Mouse (Mus musculus): ENCODE data around the gene Erc1. TPM values are rescaled to one million over a fixed set of nuclear protein-coding genes. Genes with fewer than 3 reads are reported as not detected.
"Not testable (repeated sequence)": the region's sequence is repeated elsewhere in the genome, so short reads cannot be mapped to it uniquely, and the experiment has no call there.

The Erc1 gene
- polyA plus RNA-seq, 1 experiment from 2014 or later: 12.6 TPM

- Histone ChIP-seq H3K27ac (ENCODE audit: low read length) (no peak overlapping the region), H3K4me3 (replicated peaks; ENCODE audit: low read length) (no peak overlapping the region), H3K4me1 (ENCODE audit: control insufficient read depth, insufficient read depth, low read length) (no peaks in the 10 kb centered on the region), H3K4me2 (ENCODE audit: low read depth, low read length) (no peak overlapping the region), H3K9me3 (replicated peaks; ENCODE audit: control insufficient read depth, low read length) (no peaks in the 10 kb centered on the region), H3K9ac (ENCODE audit: low read length) (no peak overlapping the region), H3K36me3 (ENCODE audit: control insufficient read depth, insufficient read depth, low read length) (no peaks in the 10 kb centered on the region), H3K27me3 (ENCODE audit: control insufficient read depth, insufficient read depth, low read length) (no peaks in the 10 kb centered on the region)
- ATAC-seq (ENCODE audit: insufficient read depth, low FRiP score): no peak
- WGBS: 63% methylated on average over 3 of the region's 3 CpGs
Observed at GRCm38 (mm10) chr6:119661081-119661493, 186.9 kb downstream of the Erc1 start.

DNA sequence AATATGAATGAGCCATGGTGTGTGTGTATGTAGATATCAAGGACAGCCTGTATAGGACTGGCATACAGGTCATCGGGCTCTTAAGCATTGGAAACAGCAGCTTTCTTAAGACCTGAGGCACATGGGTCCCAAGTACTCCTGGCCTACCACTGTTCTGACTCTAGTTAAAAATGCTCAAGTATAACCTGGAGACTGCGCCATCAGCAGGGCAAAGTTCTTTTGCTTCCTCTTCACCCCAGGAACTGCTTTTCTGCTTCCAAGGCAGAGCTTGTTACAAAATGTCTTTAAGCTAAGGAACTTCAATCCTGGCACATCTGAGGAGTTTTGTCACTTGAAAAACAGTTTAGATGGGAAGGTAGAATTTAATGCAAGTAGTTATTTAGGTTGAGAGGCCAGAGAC lies 189.5 kb downstream of the Erc1 start:
- no peaks in the 10 kb centered on the region for H3K36me3 ChIP-seq (ENCODE audit: control insufficient read depth, insufficient read depth, low read length)
- WGBS: 98% methylated on average over 2 of the region's 2 CpGs
- no peak overlapping the region for H3K4me2 ChIP-seq (ENCODE audit: low read depth, low read length)
- no peak overlapping the region for H3K4me3 ChIP-seq (replicated peaks; ENCODE audit: low read length)
- H3K9me3 ChIP-seq (replicated peaks; ENCODE audit: control insufficient read depth, low read length): no peaks in the 10 kb centered on the region
- H3K27me3 ChIP-seq (ENCODE audit: control insufficient read depth, insufficient read depth, low read length): no peaks in the 10 kb centered on the region
- no peak overlapping the region for H3K27ac ChIP-seq (ENCODE audit: low read length)
- no peak for ATAC-seq (ENCODE audit: insufficient read depth, low FRiP score)
- no peaks in the 10 kb centered on the region for H3K4me1 ChIP-seq (ENCODE audit: control insufficient read depth, insufficient read depth, low read length)
- H3K9ac ChIP-seq (ENCODE audit: low read length): no peak overlapping the region

DNA sequence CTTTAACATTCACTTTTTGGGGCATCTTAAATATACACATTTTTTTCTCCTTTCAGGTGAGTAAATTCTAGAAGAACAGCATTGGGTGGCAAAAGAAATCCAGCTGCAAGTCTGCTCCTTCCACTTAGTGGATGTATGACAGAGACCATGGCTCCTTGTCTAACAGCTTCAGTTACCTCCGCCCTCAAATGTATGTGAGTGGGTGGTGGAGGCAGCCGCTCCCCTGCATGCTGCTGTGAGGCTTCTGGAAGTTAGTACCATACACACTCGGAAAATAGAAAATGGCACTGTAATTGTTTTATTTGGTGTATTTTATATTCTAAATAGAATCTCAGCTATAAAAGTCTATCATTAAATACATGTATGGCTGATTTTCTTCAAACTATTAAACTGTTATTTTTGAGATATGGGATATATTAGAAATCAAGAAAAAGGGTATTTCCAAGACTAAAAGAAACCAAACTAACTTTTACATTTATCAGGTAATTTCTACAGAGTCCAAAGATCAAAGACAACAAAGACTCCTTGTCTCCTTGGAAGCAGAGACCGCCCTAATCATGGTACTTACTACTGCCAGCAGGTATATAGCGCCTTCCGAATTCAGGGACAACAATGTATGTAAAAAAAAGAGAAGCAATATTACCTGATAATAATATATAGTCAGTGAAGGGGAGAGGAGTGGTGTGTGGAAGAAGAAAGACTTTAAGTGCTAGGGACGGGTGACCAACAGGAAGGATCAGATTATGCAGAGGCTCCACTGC lies 190.4 kb downstream of the Erc1 start:
- H3K36me3 ChIP-seq (ENCODE audit: control insufficient read depth, insufficient read depth, low read length): no peaks in the 10 kb centered on the region
- no peak overlapping the region for H3K4me2 ChIP-seq (ENCODE audit: low read depth, low read length)
- no peak overlapping the region for H3K4me3 ChIP-seq (replicated peaks; ENCODE audit: low read length)
- H3K9ac ChIP-seq (ENCODE audit: low read length): no peak overlapping the region
- ATAC-seq (ENCODE audit: insufficient read depth, low FRiP score): no peak
- no peaks in the 10 kb centered on the region for H3K4me1 ChIP-seq (ENCODE audit: control insufficient read depth, insufficient read depth, low read length)
- H3K9me3 ChIP-seq (replicated peaks; ENCODE audit: control insufficient read depth, low read length): no peaks in the 10 kb centered on the region
- no peak overlapping the region for H3K27ac ChIP-seq (ENCODE audit: low read length)
- 79% methylated on average over 7 of the region's 7 CpGs for WGBS
- no peaks in the 10 kb centered on the region for H3K27me3 ChIP-seq (ENCODE audit: control insufficient read depth, insufficient read depth, low read length)

- not testable (repeated sequence) for H3K4me2 ChIP-seq (ENCODE audit: low read depth, low read length); H3K4me3 ChIP-seq (replicated peaks; ENCODE audit: low read length); H3K4me1 ChIP-seq (ENCODE audit: control insufficient read depth, insufficient read depth, low read length); ATAC-seq (ENCODE audit: insufficient read depth, low FRiP score); H3K27ac ChIP-seq (ENCODE audit: low read length); H3K36me3 ChIP-seq (ENCODE audit: control insufficient read depth, insufficient read depth, low read length); H3K27me3 ChIP-seq (ENCODE audit: control insufficient read depth, insufficient read depth, low read length); H3K9ac ChIP-seq (ENCODE audit: low read length); H3K9me3 ChIP-seq (replicated peaks; ENCODE audit: control insufficient read depth, low read length)
- 86% methylated on average over 2 of the region's 2 CpGs for WGBS
Observed at GRCm38 (mm10) chr6:119654777-119655176, 193.2 kb downstream of the Erc1 start.

- Histone ChIP-seq H3K9ac (ENCODE audit: low read length) (no peak overlapping the region), H3K27ac (ENCODE audit: low read length) (no peak overlapping the region), H3K4me2 (ENCODE audit: low read depth, low read length) (peak overlapping the region; percentile 8), H3K4me1 (ENCODE audit: control insufficient read depth, insufficient read depth, low read length) (peaks cover 4% of the 10 kb centered on the region; the same call in 1 of the 2 replicates), H3K4me3 (replicated peaks; ENCODE audit: low read length) (0 out of 2 replicates have a peak overlapping the region, but pooled peaks have one; percentile 0), H3K9me3 (replicated peaks; ENCODE audit: control insufficient read depth, low read length) (no peaks in the 10 kb centered on the region), H3K27me3 (ENCODE audit: control insufficient read depth, insufficient read depth, low read length) (no peaks in the 10 kb centered on the region), H3K36me3 (ENCODE audit: control insufficient read depth, insufficient read depth, low read length) (no peaks in the 10 kb centered on the region)
- ATAC-seq (ENCODE audit: insufficient read depth, low FRiP score): no peak
- 27% methylated on average over 14 of the region's 14 CpGs for WGBS
Observed at GRCm38 (mm10) chr6:119643880-119644460, 204.0 kb downstream of the Erc1 start.

- peaks cover 4% of the 10 kb centered on the region; the same call in 1 of the 2 replicates for H3K4me1 ChIP-seq (ENCODE audit: control insufficient read depth, insufficient read depth, low read length)
- H3K4me2 ChIP-seq (ENCODE audit: low read depth, low read length): peak overlapping the region; percentile 8; the same call in 1 of the 2 replicates
- no peak overlapping the region for H3K9ac ChIP-seq (ENCODE audit: low read length)
- H3K36me3 ChIP-seq (ENCODE audit: control insufficient read depth, insufficient read depth, low read length): no peaks in the 10 kb centered on the region
- no peaks in the 10 kb centered on the region for H3K9me3 ChIP-seq (replicated peaks; ENCODE audit: control insufficient read depth, low read length)
- H3K27ac ChIP-seq (ENCODE audit: low read length): no peak overlapping the region
- H3K4me3 ChIP-seq (replicated peaks; ENCODE audit: low read length): no peak overlapping the region
- ATAC-seq (ENCODE audit: insufficient read depth, low FRiP score): no peak
- H3K27me3 ChIP-seq (ENCODE audit: control insufficient read depth, insufficient read depth, low read length): no peaks in the 10 kb centered on the region
- WGBS: 48% methylated on average over 7 of the region's 7 CpGs
Observed at GRCm38 (mm10) chr6:119643178-119643728, 204.7 kb downstream of the Erc1 start.

GRCm38 (mm10) chr6:119642718-119643117 lies 205.2 kb downstream of the Erc1 start:
- ATAC-seq (ENCODE audit: insufficient read depth, low FRiP score): peak; percentile 50; the same call in 1 of the 2 replicates
- Histone ChIP-seq H3K27ac (ENCODE audit: low read length) (no peak overlapping the region), H3K27me3 (ENCODE audit: control insufficient read depth, insufficient read depth, low read length) (no peaks in the 10 kb centered on the region), H3K4me2 (ENCODE audit: low read depth, low read length) (no peak overlapping the region), H3K36me3 (ENCODE audit: control insufficient read depth, insufficient read depth, low read length) (no peaks in the 10 kb centered on the region), H3K9me3 (replicated peaks; ENCODE audit: control insufficient read depth, low read length) (no peaks in the 10 kb centered on the region), H3K4me3 (replicated peaks; ENCODE audit: low read length) (no peak overlapping the region), H3K4me1 (ENCODE audit: control insufficient read depth, insufficient read depth, low read length) (peaks cover 4% of the 10 kb centered on the region; the same call in 1 of the 2 replicates), H3K9ac (ENCODE audit: low read length) (no peak overlapping the region)
- WGBS: 44% methylated on average over 2 of the region's 2 CpGs

GRCm38 (mm10) chr6:119635629-119636028 lies 212.3 kb downstream of the Erc1 start:
- Histone ChIP-seq H3K4me1 (ENCODE audit: control insufficient read depth, insufficient read depth, low read length) (no peaks in the 10 kb centered on the region), H3K9me3 (replicated peaks; ENCODE audit: control insufficient read depth, low read length) (no peaks in the 10 kb centered on the region), H3K27ac (ENCODE audit: low read length) (no peak overlapping the region), H3K27me3 (ENCODE audit: control insufficient read depth, insufficient read depth, low read length) (no peaks in the 10 kb centered on the region), H3K4me3 (replicated peaks; ENCODE audit: low read length) (no peak overlapping the region), H3K4me2 (ENCODE audit: low read depth, low read length) (no peak overlapping the region), H3K36me3 (ENCODE audit: control insufficient read depth, insufficient read depth, low read length) (no peaks in the 10 kb centered on the region), H3K9ac (ENCODE audit: low read length) (no peak overlapping the region)
- whole genome bisulfite sequencing: 41% methylated on average over 2 of the region's 2 CpGs
- no peak for ATAC-seq (ENCODE audit: insufficient read depth, low FRiP score)

GRCm38 (mm10) chr6:119630622-119631021 lies 217.3 kb downstream of the Erc1 start:
- Histone ChIP-seq H3K27ac (ENCODE audit: low read length) (no peak overlapping the region), H3K4me3 (replicated peaks; ENCODE audit: low read length) (no peak overlapping the region), H3K9me3 (replicated peaks; ENCODE audit: control insufficient read depth, low read length) (no peaks in the 10 kb centered on the region), H3K36me3 (ENCODE audit: control insufficient read depth, insufficient read depth, low read length) (no peaks in the 10 kb centered on the region), H3K4me1 (ENCODE audit: control insufficient read depth, insufficient read depth, low read length) (no peaks in the 10 kb centered on the region), H3K9ac (ENCODE audit: low read length) (no peak overlapping the region), H3K27me3 (ENCODE audit: control insufficient read depth, insufficient read depth, low read length) (no peaks in the 10 kb centered on the region), H3K4me2 (ENCODE audit: low read depth, low read length) (no peak overlapping the region)
- no peak for ATAC-seq (ENCODE audit: insufficient read depth, low FRiP score)
- WGBS: 77% methylated on average over 3 of the region's 3 CpGs
